Mouse (Mus musculus) neural tube, embryonic 14.5 days (tissue): Measurements from ENCODE around the gene Chd3. TPM values are rescaled to one million over a fixed set of nuclear protein-coding genes. Genes with fewer than 3 reads are reported as not detected.

Experiments used
- ATAC-seq: fragments of 200-750 bp; cut with Nextera tagmentation; 2 replicates; pipeline ENCODE4 v1.8.0; 2017; ENCODE audit warnings: low read depth, mild to moderate bottlenecking, moderate TSS enrichment, moderate library complexity
- H3K27ac ChIP-seq: fragments of 300-500 bp; sonication (generic); 2 replicates; pipeline ENCODE4 v1.5.1; 2014; ENCODE audit warnings: low read depth, mild to moderate bottlenecking, control low read depth, low read length, moderate library complexity, mixed read lengths
- H3K27me3 ChIP-seq: fragments of 300-500 bp; sonication (generic); 2 replicates; pipeline ENCODE4 v1.6.1; 2014; ENCODE audit warnings: low read length; ENCODE audit not compliant: control insufficient read depth, insufficient read depth
- H3K36me3 ChIP-seq: fragments of 300-500 bp; sonication (generic); 2 replicates; pipeline ENCODE4 v1.6.1; 2014; ENCODE audit warnings: low read length, mixed read lengths; ENCODE audit not compliant: control insufficient read depth, insufficient read depth
- H3K4me1 ChIP-seq: fragments of 300-500 bp; sonication (generic); 2 replicates; pipeline ENCODE4 v1.6.1; 2014; ENCODE audit warnings: low read length; ENCODE audit not compliant: control insufficient read depth, insufficient read depth
- H3K4me2 ChIP-seq: fragments of 300-500 bp; sonication (generic); 2 replicates; pipeline ENCODE4 v1.6.1; 2014; ENCODE audit warnings: mild to moderate bottlenecking, low read depth, low read length, control low read depth
- H3K4me3 ChIP-seq: fragments of 300-500 bp; sonication (generic); 2 replicates; pipeline ENCODE4 v1.5.1; 2014; ENCODE audit warnings: low read depth, low read length, control low read depth, mixed read lengths
- H3K9ac ChIP-seq: fragments of 300-500 bp; sonication (generic); replicated peaks from 2 replicates; pipeline ENCODE4 v1.6.1; 2014; ENCODE audit warnings: low read depth, mild to moderate bottlenecking, control low read depth, low read length, mixed read lengths
- H3K9me3 ChIP-seq: fragments of 300-500 bp; sonication (generic); 2 replicates; pipeline ENCODE4 v1.6.1; 2016; ENCODE audit warnings: low read length; ENCODE audit not compliant: control insufficient read depth
- WGBS: fragments of 180-500 bp; shearing (Covaris S2); extraction: QIAGEN DNeasy Blood & Tissue Kit; methylation state at CpG from one replicate; pipeline ENCODE4 v1.1.7; 2014; 5-methylcytosine and 5-hydroxymethylcytosine counted together
- polyA plus RNA-seq: library from polyadenylated mRNA; unstranded; fragments of >200 nt; fragmentation: Nextera tagmentation; extraction: Ambion mirVana; gene quantifications from 2 replicates; pipeline ENCODE4 v1.2.1, GENCODE M21; 2014

Gene Chd3
- polyA plus RNA-seq, 1 experiment from 2014 or later = 89.6 TPM

- Histone ChIP-seq H3K9ac (peak within 1 kb of the TSS; percentile 99), H3K4me1 (peaks cover 50% of the 10 kb centered on the region), H3K27ac (peak within 1 kb of the TSS; percentile 99), H3K36me3 (peaks cover 6% of the 10 kb centered on the region; the same call in 1 of the 2 replicates), H3K4me2 (peak within 1 kb of the TSS; percentile 99), H3K9me3 (no peaks in the 10 kb centered on the region), H3K27me3 (no peaks in the 10 kb centered on the region), H3K4me3 (peak within 1 kb of the TSS; percentile 83)
- no peak for ATAC-seq
- WGBS = 38% methylated on average over 12 of the region's 12 CpGs
Observed at GRCm38 (mm10) chr11:69413221-69414181, 44.3 kb upstream of the Chd3 start, which contains the start of gene Kdm6b. Gene Kdm6b (minus strand): TSS chr11:69413675.

GRCm38 (mm10) chr11:69412548-69412947 is 43.3 kb upstream of the Chd3 start:
- Histone ChIP-seq H3K27me3 (no peaks in the 10 kb centered on the region), H3K36me3 (peaks cover 13% of the 10 kb centered on the region; the same call in 1 of the 2 replicates), H3K4me2 (peak overlapping the region; percentile 99), H3K4me1 (peaks cover 53% of the 10 kb centered on the region), H3K9ac (no peak overlapping the region; the same call in 1 of the 2 replicates), H3K27ac (no peak overlapping the region), H3K9me3 (no peaks in the 10 kb centered on the region), H3K4me3 (peak overlapping the region; percentile 83)
- ATAC-seq = no peak
- 67% methylated on average over 7 of the region's 7 CpGs for WGBS

- peaks cover 47% of the 10 kb centered on the region for H3K4me1 ChIP-seq
- H3K4me3 ChIP-seq = peak overlapping the region; percentile 83
- no peak for ATAC-seq
- peak overlapping the region; percentile 87 for H3K9ac ChIP-seq
- peaks cover 21% of the 10 kb centered on the region for H3K36me3 ChIP-seq
- 1% methylated on average over 36 of the region's 39 CpGs for WGBS
- peak overlapping the region; percentile 91 for H3K27ac ChIP-seq
- no peaks in the 10 kb centered on the region for H3K9me3 ChIP-seq
- peak overlapping the region; percentile 99 for H3K4me2 ChIP-seq
- H3K27me3 ChIP-seq = no peaks in the 10 kb centered on the region
Observed at GRCm38 (mm10) chr11:69411538-69412203, 42.5 kb upstream of the Chd3 start.

GRCm38 (mm10) chr11:69411073-69411535 is 41.9 kb upstream of the Chd3 start:
- ATAC-seq = peak; percentile 41
- Histone ChIP-seq H3K4me2 (peak overlapping the region; percentile 99), H3K27ac (peak overlapping the region; percentile 91), H3K27me3 (no peaks in the 10 kb centered on the region), H3K36me3 (peaks cover 27% of the 10 kb centered on the region), H3K4me1 (peaks cover 45% of the 10 kb centered on the region), H3K9ac (peak overlapping the region; percentile 87), H3K4me3 (peak overlapping the region; percentile 83), H3K9me3 (no peaks in the 10 kb centered on the region)
- WGBS = 0% methylated on average over 26 of the region's 26 CpGs

- peak; percentile 7 for ATAC-seq
- peak overlapping the region; percentile 87 for H3K9ac ChIP-seq
- H3K4me3 ChIP-seq = peak overlapping the region; percentile 83
- H3K9me3 ChIP-seq = no peaks in the 10 kb centered on the region
- H3K36me3 ChIP-seq = peaks cover 33% of the 10 kb centered on the region
- WGBS = under 1% methylated on average over 41 of the region's 41 CpGs
- H3K4me2 ChIP-seq = peak overlapping the region; percentile 99
- H3K27ac ChIP-seq = peak overlapping the region; percentile 91
- peaks cover 45% of the 10 kb centered on the region for H3K4me1 ChIP-seq
- no peaks in the 10 kb centered on the region for H3K27me3 ChIP-seq
Observed at GRCm38 (mm10) chr11:69410310-69411072, 41.3 kb upstream of the Chd3 start.

- H3K36me3 ChIP-seq = peaks cover 38% of the 10 kb centered on the region
- 0% methylated on average over 18 of the region's 18 CpGs for WGBS
- H3K27me3 ChIP-seq = no peaks in the 10 kb centered on the region
- peak overlapping the region; percentile 99 for H3K4me2 ChIP-seq
- no peaks in the 10 kb centered on the region for H3K9me3 ChIP-seq
- H3K27ac ChIP-seq = peak overlapping the region; percentile 91
- ATAC-seq = no peak
- H3K4me1 ChIP-seq = peaks cover 43% of the 10 kb centered on the region
- H3K4me3 ChIP-seq = peak overlapping the region; percentile 83
- H3K9ac ChIP-seq = peak overlapping the region; percentile 87
Observed at GRCm38 (mm10) chr11:69410045-69410309, 40.8 kb upstream of the Chd3 start.

GRCm38 (mm10) chr11:69409378-69410044 is 40.3 kb upstream of the Chd3 start:
- peak overlapping the region; percentile 87 for H3K9ac ChIP-seq
- peaks cover 42% of the 10 kb centered on the region for H3K36me3 ChIP-seq
- H3K4me1 ChIP-seq = peaks cover 38% of the 10 kb centered on the region
- H3K4me3 ChIP-seq = peak overlapping the region; percentile 83
- H3K27ac ChIP-seq = peak overlapping the region; percentile 91
- peak; percentile 24; the same call in 1 of the 2 replicates for ATAC-seq
- peak overlapping the region; percentile 99 for H3K4me2 ChIP-seq
- H3K9me3 ChIP-seq = no peaks in the 10 kb centered on the region
- under 1% methylated on average over 46 of the region's 46 CpGs for WGBS
- no peaks in the 10 kb centered on the region for H3K27me3 ChIP-seq
